Mouse (Mus musculus) induced T-regulatory cell, adult 2 months (primary cell): ENCODE measurements around the gene Tufm.

Experiments used
- DNase-seq: peaks from one replicate; pipeline ENCODE4 v3.0.0-alpha.2; 2012; ENCODE audit warnings: low read depth

The Tufm gene

DNA sequence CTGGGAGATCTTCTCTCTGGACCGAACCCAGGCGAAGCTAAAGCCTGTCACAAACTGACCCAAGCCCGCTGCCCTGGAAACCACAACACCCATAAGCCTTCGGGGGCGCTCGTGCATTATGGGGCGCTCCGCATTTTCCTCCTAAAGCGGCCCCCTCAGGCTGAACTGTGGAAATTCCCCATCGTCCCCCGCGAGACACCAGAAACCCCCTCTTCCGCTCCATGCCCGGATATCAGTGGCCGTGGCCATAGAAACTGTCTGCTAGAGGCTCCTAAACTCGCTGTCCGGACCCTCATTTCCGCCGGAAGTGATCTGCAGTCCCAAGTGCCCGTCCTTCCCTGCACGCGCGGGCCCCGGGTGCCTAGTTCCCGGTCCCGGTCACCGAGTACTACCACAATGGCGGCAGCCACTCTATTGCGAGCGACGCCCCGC, at the start of gene Tufm:
Gene Tufm (plus strand): TSS at position 310 of the 432 bp plus-strand sequence.
- DNase-seq: peak; percentile 93

DNA sequence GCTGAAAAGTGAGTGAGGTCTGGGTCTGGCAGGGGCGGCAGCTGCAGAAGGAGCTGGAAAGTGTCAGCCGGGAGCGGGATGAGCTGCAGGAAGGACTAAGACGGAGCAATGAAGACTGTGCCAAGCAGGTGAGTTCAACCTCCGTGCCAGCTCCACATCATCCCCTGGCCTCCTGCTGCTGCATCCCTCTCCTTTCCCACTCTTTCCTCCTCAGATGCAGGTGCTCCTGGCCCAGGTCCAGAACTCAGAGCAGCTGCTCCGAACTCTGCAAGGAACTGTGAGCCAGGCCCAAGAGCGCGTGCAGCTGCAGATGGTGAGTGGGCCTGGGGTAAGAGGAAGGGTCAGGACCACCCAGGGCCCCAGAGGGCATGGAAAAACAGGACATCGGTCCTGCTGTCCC, 47.0 kb upstream of the Tufm start:
- no peak for DNase-seq

DNA sequence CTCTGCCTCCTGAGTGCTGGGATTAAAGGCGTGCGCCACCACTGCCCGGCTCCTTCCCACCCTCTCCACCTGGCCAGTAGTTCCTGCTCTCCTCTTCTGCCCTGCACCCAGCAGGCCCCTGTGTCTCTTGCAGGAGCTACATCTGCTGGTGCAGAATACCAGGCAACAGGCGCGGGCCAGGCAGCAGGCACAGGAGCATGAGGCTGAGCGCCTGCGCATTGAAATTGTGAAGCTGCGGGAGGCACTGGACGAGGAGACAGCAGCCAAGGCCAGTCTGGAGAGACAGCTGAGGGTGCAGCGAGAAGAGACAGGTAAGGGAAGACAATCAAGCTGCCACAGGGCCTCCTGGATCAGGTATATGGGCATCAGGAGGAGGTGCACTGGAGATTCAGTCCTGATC, 43.2 kb upstream of the Tufm start:
- DNase-seq: no peak

DNA sequence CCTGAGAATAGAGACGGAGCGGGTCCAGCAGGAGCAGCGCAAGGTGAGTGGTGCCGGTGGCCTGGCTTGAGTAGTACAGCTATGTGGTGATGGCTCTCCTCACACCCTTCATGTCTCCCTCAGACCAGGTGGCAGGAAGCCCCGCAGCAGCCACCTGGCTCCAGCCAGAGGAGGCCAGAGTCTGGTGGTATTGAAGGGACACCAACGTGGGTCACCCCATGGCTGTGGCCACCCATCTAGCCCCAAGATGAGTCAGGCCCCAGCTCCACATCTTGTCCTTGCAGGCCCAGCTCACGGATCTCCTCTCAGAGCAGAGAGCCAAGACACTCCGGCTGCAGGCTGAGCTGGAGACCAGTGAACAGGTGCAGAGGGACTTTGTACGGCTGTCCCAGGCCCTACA, 42.6 kb upstream of the Tufm start:
- no peak for DNase-seq

DNA sequence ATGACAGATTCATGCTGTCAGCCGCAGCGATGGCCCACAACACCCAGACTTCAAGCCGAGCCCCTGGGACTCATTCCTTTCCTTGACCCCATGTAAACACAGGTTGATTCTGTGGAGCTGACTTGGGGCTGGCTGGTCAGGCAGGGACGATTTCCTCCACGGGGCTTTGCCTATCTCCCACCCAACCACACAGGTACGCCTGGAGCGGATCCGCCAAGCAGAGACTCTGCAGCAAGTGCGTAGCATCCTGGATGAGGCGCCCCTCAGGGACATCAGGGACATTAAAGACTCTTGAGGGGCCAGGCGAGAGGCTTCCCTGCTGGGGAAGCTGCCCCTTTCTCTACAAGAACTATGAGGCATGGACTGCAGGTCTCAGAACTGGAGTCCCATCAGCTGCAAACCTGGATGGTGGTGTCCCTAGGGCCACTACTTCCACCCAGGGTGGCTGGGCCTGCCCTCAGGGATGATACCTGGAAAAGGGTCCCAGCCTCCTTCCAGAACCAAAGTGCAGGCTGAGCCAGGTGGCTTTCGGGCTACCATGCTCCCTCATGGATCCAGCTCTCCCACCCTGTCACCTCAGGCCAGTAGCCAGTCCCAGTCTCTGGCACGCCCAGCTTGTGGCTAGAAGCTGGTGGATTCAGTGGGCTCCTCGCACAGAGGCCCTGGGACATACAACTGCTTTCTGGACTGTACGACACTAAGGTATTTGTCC, 41.9 kb upstream of the Tufm start:
- no peak for DNase-seq

DNA sequence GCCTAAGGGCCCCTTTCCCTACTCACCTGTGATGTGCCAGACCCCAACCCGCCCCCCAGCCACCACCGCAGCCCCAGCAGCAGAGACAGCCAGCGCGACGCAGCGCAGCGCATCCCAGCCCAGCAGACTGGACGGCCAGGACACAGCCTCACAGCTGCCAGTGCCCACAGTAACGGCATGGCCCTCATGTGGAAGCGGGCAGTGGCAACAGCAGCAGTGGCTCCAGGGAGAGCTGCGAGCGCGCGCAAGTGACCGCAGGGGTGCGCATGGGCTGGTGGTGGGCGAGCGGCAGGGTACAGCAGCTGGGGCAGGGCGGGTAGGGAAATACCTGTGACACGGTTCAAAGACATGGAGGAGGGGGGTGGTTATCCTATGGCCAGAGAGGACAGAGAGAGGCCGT, 40.9 kb upstream of the Tufm start:
- DNase-seq: no peak

DNA sequence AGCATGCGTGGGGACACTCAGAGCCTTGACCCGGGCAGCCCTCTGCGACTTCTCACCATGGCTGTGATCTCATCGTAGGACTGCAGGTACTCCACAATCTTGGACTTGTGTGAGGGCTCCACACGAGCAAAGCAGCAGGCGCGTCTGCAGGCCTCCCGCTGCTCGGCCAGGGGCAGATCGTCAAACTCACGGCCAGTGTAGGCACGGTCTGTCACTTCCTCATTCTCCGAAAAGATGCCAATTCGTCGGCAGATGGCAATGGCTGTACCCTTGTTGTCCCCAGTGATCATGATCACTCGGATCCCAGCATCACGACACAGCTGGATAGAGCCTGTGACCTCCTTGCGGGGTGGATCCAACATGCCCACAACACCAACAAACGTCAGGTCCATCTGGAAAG, 38.7 kb upstream of the Tufm start:
- no peak for DNase-seq

DNA sequence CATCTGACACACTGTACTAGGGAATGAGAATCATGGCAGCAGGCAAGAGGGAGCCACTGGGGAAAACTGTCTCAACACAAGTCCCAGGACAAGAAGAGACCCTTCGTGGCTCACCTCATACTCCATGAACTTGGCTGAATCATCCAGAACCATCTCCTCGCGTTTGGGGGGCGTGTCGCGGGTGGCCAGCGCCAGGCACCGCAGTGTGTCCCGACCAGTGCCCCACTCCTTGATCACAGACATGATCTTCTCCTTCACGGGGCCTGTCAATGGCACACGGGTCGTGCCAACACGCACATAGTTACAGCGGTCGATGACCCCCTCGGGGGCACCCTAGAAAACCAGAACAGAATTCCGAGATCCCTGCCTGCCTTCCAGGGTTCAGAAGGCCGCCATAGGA, 37.2 kb upstream of the Tufm start:
- no peak for DNase-seq

DNA sequence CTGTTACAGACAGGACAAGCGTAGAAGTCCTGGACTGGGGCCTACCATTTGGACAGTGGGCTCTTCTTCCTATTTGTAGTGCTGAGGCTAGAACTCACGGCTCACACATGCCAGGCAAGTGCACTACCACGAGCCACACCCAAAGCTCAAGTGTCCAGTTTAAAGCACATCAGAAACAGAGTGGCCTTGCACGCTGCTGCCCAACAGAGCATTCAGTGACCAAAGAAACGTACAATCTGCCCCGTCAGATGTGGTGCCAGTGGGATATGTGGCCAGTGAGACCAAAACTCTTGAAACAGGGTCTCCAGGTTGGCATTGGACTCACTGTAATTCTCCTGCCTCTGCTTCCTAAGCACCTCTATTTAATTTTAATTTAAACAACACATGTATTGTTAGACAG, 36.5 kb upstream of the Tufm start:
- DNase-seq: no peak

DNA sequence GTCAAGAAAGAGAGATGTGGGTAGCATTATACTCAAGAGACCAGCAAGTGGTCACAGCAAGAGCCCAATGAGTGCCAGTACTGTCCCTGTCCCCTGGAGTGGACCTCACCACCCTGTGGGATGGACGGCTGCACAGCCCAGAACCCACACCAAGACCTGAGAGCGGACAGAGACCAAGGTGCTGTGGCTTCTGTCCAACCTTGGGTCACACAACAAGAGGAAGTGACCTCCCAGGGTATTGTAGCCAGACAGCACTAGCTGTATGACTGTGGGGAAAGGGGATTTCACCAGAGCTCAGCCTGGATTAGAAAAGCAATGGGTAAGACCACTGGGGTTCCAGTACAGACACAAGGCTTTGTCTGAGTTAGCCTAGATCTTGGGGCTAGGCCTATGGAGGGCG, 34.9 kb upstream of the Tufm start:
- no peak for DNase-seq

DNA sequence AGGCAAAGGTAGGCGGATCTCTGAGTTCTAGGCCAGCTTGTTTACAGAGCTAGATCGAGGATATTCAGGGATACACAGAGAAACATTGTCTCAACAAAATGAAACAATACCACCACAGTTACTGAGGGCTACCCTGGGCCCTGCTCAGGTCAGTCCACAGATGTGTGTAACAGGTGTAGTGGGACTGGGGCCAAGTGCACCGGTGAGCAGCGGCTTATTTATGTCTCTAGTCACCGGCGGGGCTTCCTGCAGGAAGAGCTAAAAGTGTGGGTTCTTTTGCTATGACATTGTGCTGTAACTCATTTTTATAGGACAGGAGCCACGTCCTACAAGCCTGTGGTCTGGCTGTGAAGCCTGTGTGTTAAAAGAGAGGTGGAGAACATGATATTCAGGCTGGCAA, 33.3 kb upstream of the Tufm start:
- DNase-seq: no peak

DNA sequence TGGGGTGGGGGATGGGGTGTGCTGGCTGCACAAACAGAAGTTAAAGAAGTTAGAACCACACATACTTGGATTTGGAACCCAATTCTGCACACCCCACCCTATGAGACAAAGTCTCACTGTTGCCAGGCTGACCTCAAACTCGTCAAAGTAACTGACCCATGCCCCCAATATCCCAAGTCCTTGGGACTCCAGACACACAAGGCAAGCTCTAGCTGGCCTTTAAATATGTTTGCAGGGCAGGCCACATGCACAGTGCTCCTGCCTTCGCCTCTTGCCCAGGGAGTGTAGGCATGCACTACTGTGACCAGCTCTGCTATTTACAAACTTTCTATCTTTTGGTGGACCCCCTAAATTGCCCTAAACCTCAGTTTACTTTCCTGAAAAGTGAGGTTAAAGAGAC, 31.9 kb upstream of the Tufm start:
- DNase-seq: no peak

DNA sequence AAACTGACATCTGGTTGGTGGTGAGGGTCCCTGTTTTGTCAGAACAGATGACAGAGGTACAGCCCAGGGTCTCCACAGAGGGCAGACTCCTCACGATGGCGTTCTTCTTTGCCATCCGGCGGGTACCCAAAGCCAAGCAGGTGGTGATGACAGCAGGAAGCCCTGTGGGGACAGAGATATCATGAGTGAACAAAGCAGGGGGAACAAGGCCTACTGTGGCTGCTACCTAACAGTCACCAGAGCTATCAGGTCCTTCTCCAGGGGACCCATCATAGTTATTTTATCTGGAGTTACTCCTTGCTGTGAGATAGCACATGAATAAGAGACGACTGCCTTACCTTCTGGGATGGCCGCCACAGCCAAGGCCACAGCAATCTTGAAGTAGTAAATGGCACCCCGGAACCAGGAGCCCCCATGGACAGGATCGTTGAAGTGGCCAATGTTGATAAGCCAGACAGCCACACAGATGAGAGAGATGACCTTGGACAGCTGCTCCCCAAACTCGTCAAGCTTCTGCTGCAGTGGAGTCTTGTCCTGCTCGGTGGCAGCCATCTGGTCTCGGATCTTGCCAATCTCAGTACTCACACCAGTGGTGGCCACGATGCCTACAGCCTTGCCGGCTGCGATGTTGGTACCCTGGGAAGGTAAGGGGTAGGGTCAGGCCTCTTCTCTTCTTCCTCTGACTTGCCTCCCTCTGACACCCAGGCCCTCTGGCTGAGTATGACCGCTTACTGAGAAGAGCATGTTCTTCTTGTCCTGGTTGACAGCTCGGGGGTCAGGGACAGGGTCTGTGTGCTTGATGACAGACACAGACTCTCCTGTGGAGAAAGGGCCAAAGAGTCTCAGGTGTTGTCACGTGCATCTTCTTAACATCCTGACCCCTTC, 30.5 kb upstream of the Tufm start:
- DNase-seq: no peak

DNA sequence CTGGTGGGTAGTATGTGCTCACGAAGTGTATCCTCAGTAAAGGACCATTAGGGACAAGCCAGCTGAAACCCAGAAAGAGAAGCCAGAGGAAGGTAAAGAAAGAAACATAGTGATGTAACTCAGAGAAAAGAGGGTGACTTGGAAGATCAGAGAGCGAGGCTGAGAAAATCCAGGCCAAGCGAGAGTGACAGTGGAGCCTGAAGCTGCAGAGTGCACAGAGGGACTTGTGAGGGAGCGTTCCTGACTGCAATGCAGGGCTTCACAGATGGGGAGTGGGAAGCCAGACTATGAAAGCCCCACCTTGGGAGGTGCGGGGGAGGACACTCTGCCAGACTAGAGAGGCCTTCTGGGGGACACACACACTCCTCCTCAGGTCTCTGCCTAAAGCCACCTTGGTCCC, 28.9 kb upstream of the Tufm start:
- DNase-seq: no peak

DNA sequence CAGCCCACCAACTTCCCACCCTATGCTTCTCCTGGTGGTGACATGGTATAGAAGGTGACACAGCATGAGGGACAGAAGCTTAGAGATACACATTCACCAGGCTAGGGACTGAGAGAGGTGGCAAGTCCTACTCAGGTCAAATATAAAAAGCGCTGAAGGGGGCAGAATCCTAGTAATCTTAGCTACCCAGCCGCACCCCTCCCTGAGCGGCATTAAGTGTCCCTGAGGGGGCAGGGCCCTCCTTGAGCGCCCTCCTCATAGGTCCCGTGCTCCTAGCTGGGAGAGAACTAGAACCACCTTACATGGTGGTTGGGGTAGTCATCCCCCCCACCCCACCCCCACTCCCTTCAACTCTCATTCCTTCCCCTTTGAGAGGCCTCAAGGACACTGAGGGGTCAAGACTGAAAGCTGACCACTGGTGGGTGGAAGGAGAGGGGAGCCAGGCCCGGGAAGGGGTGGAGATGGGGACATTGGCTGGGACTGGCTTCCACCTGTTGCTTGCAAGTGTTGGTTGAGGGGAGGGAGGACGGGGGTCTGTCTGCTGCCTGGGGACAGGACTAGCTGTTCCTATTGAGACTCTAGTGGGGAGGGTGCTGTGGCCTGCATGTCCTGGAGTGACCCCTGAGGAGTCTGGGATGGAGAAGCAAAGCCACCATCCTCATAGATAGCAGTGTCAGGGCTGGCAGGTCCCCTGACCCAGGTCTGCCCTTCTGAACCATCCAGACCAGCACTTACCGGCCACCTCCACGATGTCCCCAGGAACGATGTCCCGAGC, 28.1 kb upstream of the Tufm start:
- no peak for DNase-seq

DNA sequence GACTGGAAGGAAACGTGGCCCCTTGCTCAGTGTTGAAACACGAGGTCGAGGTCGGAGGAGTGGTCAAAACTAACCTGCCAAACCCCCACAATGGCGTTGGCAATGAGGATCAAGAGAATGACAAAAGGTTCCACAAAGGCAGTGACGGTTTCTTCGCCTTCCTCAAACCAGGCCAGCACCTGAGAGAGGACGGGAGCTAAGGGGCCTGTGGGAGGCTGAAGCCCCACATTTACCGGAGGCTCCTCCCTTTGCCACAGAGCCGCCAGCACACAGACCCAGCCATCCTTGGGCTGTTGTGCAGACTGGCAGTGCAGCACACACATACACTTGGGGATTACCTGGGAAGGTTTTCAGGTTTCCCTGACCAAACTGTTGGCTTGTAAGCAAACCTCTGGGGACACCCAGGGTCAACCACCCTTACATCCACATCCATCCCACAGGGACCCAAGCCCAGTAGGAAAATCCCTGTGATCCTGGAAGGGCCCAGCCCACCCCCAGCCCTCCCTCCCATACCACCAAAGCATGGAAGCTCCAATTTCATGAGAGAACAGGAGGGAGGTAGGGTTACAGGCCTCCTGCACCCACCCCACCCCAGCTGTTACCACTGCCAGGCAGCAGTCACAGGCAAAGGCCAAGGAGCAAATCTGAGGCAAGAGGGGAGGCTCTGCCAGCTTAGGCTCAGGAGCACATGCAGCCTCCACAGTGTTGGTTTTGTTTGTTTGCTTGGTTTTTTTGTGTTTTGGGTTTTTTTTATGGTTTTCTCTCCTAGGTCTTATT, 26.4 kb upstream of the Tufm start:
- no peak for DNase-seq

DNA sequence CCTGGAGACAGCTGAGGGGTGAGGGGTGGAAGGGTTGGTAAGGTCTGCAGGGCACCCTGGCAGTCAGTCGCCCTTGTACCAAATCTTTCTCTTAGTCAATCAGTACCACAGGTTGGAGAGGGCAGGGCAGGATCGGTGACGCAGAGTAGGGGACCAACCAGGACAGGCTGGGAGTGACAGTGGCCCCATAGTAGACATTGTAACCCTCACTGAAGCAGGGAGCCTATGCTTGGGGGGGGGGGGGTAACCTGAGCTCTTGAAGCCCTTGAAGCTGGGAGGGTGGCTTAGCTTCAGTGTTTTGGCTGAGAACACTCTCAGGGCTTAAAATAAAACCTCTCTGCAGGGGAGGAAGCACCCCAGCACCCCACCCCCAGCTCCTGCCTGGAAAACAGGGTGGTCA, 25.5 kb upstream of the Tufm start:
- DNase-seq: no peak

DNA sequence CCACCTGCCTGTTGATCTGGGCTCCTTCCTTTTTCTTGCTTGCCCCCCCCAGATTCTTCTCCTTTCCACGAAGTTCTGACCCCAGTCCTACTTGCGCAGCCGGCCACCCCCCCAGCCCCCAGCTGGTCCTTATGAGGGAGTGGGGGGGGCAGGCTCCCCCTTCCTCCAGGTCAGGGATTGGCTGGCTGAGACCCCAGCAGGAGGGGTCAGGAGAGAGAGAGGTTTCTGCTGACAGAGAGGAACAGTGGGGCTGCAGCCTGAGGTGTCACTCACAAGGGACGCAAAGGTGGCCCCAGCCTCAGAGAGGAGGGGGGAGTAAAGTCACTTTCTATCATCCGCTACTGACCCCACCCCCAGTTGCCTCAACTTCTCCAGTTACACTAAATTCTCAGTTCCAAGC, 24.2 kb upstream of the Tufm start, which contains the start of gene Atp2a1:
Gene Atp2a1 (minus strand): TSS at position 105 of the 400 bp plus-strand sequence.
- DNase-seq: no peak

DNA sequence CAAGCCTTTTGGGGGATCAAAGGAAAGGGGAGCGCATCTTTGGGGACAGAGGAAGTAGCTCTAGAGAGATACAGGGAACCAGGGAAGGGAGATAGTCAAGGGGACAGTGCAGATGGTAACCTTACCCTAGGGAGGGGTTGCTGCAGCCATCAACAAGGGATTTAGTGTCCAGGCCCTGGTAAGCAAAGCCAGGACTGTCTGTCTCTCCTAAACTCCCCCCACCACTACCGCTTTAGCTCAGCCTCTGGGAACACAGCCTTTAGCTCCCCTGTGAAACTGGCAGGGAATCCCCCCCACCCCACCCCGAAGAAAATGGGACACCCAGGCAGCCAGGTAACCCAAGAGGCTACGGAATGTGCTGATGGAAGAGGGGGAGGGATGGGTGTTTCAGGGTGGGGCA, 23.6 kb upstream of the Tufm start:
- no peak for DNase-seq

DNA sequence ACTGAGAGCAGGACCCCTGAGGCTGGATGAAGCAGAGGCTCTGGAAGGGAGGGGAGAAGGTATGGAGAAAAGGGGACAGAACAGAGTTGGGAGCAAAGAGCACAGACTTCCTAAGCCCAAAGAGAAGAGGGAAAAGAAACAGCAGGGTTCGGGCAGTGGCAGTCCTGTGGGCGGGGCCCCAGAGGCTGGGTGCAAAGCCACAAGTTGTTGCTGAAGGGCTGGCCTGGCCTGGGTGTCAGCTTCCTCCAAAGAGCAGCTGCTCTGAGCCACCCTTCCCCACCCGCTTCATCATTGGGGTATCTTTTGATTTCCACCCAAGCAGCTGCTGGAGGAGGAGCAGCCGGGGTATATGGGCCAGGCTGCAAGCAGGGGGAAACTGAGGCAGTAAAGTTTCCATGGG, 23.0 kb upstream of the Tufm start:
- peak; percentile 56 for DNase-seq

DNA sequence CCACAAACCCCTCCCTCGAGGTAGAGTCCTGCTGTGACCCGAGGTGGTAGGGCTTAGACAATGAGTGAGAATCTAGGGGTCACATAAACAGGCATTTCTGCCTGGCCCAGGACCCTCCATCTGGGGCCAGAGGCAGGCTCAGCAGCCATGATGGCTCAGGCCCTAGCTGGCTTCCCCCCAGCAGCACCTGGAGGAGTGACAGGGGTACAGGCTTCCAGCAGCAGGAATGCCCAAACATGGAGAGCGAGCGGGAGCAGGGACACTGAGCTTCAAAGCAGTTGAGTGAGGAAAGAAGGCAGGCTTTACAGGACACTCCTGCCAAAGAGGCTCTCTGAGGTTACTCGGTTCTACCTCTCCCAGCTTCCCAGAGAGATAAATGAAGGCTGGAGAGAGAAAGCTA, 22.3 kb upstream of the Tufm start:
- DNase-seq: no peak
